19 mouse cellular contexts compared by ENCODE assay signal in genomic region chr2:76088844-76089243, GRCm38 (mm10).
DNase-seq lines count a peak whose midpoint lies in the region; ATAC-seq and TF ChIP-seq lines count a peak whose summit lies in the region.
"Had no signal": no experiment of that assay in that cellular context is flagged by ENCODE, and none has a peak within 500 bp of the region (broad histone marks: within the 10 kb centered on the region; RNA-seq: fewer than 3 reads in every experiment).

No protein-coding gene starts in this region.

- no peak overlapping the region for H3K4me2 ChIP-seq in kidney, embryonic 16.5 days (replicated peaks; ENCODE audit: low read depth, low read length)
- peak overlapping the region; percentile 28; the same call in 1 of the 2 replicates for H3K4me2 ChIP-seq in lung, postnatal 0 days (replicated peaks; ENCODE audit: low read depth, low read length)
- H3K4me2 ChIP-seq in stomach, embryonic 14.5 days (replicated peaks; ENCODE audit: low read depth, low read length) = no peak overlapping the region
- H3K4me2 ChIP-seq in hindbrain, embryonic 12.5 days (replicated peaks) = no peak overlapping the region
- H3K4me2 ChIP-seq: limb, embryonic 12.5 days; midbrain, embryonic 15.5 days; neural tube, embryonic 15.5 days had no signal

- ATAC-seq in kidney, embryonic 16.5 days (ENCODE audit: low FRiP score, low TSS enrichment) = no peak
- peak; percentile 85 for ATAC-seq in lung, postnatal 0 days
- ATAC-seq in stomach, embryonic 14.5 days (ENCODE audit: insufficient number of reproducible peaks, insufficient read depth, low FRiP score, low read depth) = peak; percentile 16; the same call in 1 of the 2 replicates
- no peak for ATAC-seq in hindbrain, embryonic 12.5 days (ENCODE audit: low FRiP score)
- ATAC-seq: hindbrain, embryonic 16.5 days; midbrain, embryonic 15.5 days had no signal

- whole genome bisulfite sequencing in kidney, embryonic 16.5 days = 63% methylated on average over 4 of the region's 4 CpGs
- WGBS in lung, postnatal 0 days = 23% methylated on average over 4 of the region's 4 CpGs
- 25% methylated on average over 4 of the region's 4 CpGs for WGBS in stomach, embryonic 14.5 days
- 78% methylated on average over 4 of the region's 4 CpGs for WGBS in hindbrain, embryonic 12.5 days

- H3K4me1 ChIP-seq in kidney, embryonic 16.5 days (ENCODE audit: insufficient read depth, low read length) = peaks cover 12% of the 10 kb centered on the region; the same call in 1 of the 2 replicates
- peaks cover 6% of the 10 kb centered on the region; the same call in 1 of the 2 replicates for H3K4me1 ChIP-seq in lung, postnatal 0 days (ENCODE audit: insufficient read depth, low read depth, low read length)
- peaks cover 9% of the 10 kb centered on the region for H3K4me1 ChIP-seq in stomach, embryonic 14.5 days (ENCODE audit: control insufficient read depth, insufficient read depth, low read length)
- H3K4me1 ChIP-seq in hindbrain, embryonic 12.5 days = no peaks in the 10 kb centered on the region
- H3K4me1 ChIP-seq: midbrain, embryonic 15.5 days; neural tube, embryonic 15.5 days had no signal

- H3K36me3 ChIP-seq in kidney, embryonic 16.5 days (ENCODE audit: insufficient read depth, low read length) = no peaks in the 10 kb centered on the region
- no peaks in the 10 kb centered on the region for H3K36me3 ChIP-seq in lung, postnatal 0 days (ENCODE audit: insufficient read depth, low read length)
- H3K36me3 ChIP-seq in stomach, embryonic 14.5 days (ENCODE audit: control insufficient read depth, insufficient read depth, low read length) = no peaks in the 10 kb centered on the region
- no peaks in the 10 kb centered on the region for H3K36me3 ChIP-seq in hindbrain, embryonic 12.5 days
- H3K36me3 ChIP-seq: limb, embryonic 12.5 days; midbrain, embryonic 15.5 days; neural tube, embryonic 15.5 days had no signal

- peak overlapping the region; percentile 64 for H3K27ac ChIP-seq in kidney, embryonic 16.5 days (ENCODE audit: low read length)
- H3K27ac ChIP-seq in lung, postnatal 0 days (ENCODE audit: low read length) = peak overlapping the region; percentile 81
- peak overlapping the region; percentile 84 for H3K27ac ChIP-seq in stomach, embryonic 14.5 days (ENCODE audit: low read length)
- H3K27ac ChIP-seq in hindbrain, embryonic 12.5 days = no peak overlapping the region
- H3K27ac ChIP-seq: limb, embryonic 12.5 days; liver, embryonic 14.5 days; midbrain, embryonic 15.5 days; neural tube, embryonic 15.5 days had no signal

- no peak overlapping the region for H3K4me3 ChIP-seq in kidney, embryonic 16.5 days (ENCODE audit: low read length)
- no peak overlapping the region for H3K4me3 ChIP-seq in lung, postnatal 0 days (ENCODE audit: low read depth, low read length)
- no peak overlapping the region for H3K4me3 ChIP-seq in stomach, embryonic 14.5 days (ENCODE audit: low read depth, low read length)
- H3K4me3 ChIP-seq in hindbrain, embryonic 12.5 days = no peak overlapping the region
- H3K4me3 ChIP-seq: limb, embryonic 12.5 days; midbrain, embryonic 15.5 days; myocyte; neural tube, embryonic 15.5 days had no signal

- DNase-seq in kidney, adult 8-10 months = no peak
- DNase-seq in lung, adult 18-20 months = peak; percentile 34 to 61
- peak; percentile 86 for DNase-seq in lung, postnatal 0 days (ENCODE audit: low spot score)
- no peak for DNase-seq in layer of hippocampus, postnatal 36 days
- no peak for DNase-seq in c-Kit-positive CD71-positive TER-119-positive erythroid progenitor cells, embryonic 14.5 days (ENCODE audit: low spot score)
- DNase-seq: B cell, adult 2 months; cerebellum, adult 11-12 months; embryo, embryonic 11 days; heart, postnatal 4 days; thymus, postnatal 25 days had no signal

- TF ChIP-seq EP300 in lung, postnatal 0 days (IDR thresholded peaks at IDR 0.05) = peak; percentile 78; the same call in 1 of the 2 replicates

- H3K9me3 ChIP-seq in kidney, embryonic 16.5 days (ENCODE audit: low read length) = no peaks in the 10 kb centered on the region
- no peaks in the 10 kb centered on the region for H3K9me3 ChIP-seq in lung, postnatal 0 days (ENCODE audit: low read length)
- H3K9me3 ChIP-seq in stomach, embryonic 14.5 days (ENCODE audit: control insufficient read depth, low read depth, low read length) = no peaks in the 10 kb centered on the region
- no peaks in the 10 kb centered on the region for H3K9me3 ChIP-seq in hindbrain, embryonic 12.5 days (replicated peaks)
- H3K9me3 ChIP-seq: limb, embryonic 12.5 days; midbrain, embryonic 15.5 days; neural tube, embryonic 15.5 days had no signal

- H3K27me3 ChIP-seq in kidney, embryonic 16.5 days (ENCODE audit: insufficient read depth, low read length) = no peaks in the 10 kb centered on the region
- no peaks in the 10 kb centered on the region for H3K27me3 ChIP-seq in lung, postnatal 0 days (replicated peaks; ENCODE audit: insufficient read depth, low read length)
- no peaks in the 10 kb centered on the region for H3K27me3 ChIP-seq in stomach, embryonic 14.5 days (ENCODE audit: control insufficient read depth, insufficient read depth, low read length)
- no peaks in the 10 kb centered on the region for H3K27me3 ChIP-seq in hindbrain, embryonic 12.5 days
- H3K27me3 ChIP-seq: limb, embryonic 12.5 days; midbrain, embryonic 15.5 days; neural tube, embryonic 15.5 days had no signal

- TF ChIP-seq CTCF in lung, postnatal 0 days (IDR thresholded peaks at IDR 0.05) = no peak

- H3K9ac ChIP-seq in kidney, embryonic 16.5 days (replicated peaks; ENCODE audit: low read length) = no peak overlapping the region
- no peak overlapping the region for H3K9ac ChIP-seq in lung, postnatal 0 days (replicated peaks; ENCODE audit: low read depth)
- no peak overlapping the region for H3K9ac ChIP-seq in stomach, embryonic 14.5 days (replicated peaks; ENCODE audit: low read depth, low read length)
- H3K9ac ChIP-seq in hindbrain, embryonic 12.5 days = no peak overlapping the region
- H3K9ac ChIP-seq: limb, embryonic 12.5 days; liver, embryonic 14.5 days; midbrain, embryonic 15.5 days; neural tube, embryonic 15.5 days had no signal

Comparison
In these comparisons a context has a peak if more than half of its experiments do, and no peak if none do; other contexts are left out.
1. ATAC-seq: peak in lung, postnatal 0 days (single experiment) and stomach, embryonic 14.5 days (single experiment); none in kidney, embryonic 16.5 days (single experiment) and hindbrain, embryonic 12.5 days (single experiment).
2. DNase-seq: peak in lung, adult 18-20 months (2 of 2) and lung, postnatal 0 days (single experiment); none in kidney, adult 8-10 months (0 of 2), layer of hippocampus, postnatal 36 days (0 of 2) and c-Kit-positive CD71-positive TER-119-positive erythroid progenitor cells, embryonic 14.5 days (single experiment).